Mouse (Mus musculus) T-helper 17 cell (primary cell): ENCODE measurements at regions not wholly inside any gene's neighbourhood (a gene's known extent, or its start where the extent isn't known, plus 50 kb on each side); places are given as distances from the start of the nearest gene placed in this dataset.

Experiments
- in situ Hi-C, 2 experiments: fragments of 300-600 bp; cut with MboI, MseI; formaldehyde crosslinking; loops; 1 replicate in 1 of 2; 2 replicates in 1 of 2; pipeline ENCODE4 v1.15.1; 2025; ENCODE audit warnings: high pct_unique_total_duplicates in 2 of 2

- in situ Hi-C loops = no loop called here
These were observed 84.8 kb upstream of the Calm2 start for GRCm38 (mm10) chr17:87531411-87532157.

GRCm38 (mm10) chr17:87532158-87532545 lies 85.4 kb upstream of the Calm2 start:
- in situ Hi-C loops = no loop called here

GRCm38 (mm10) chr17:87532762-87533161 lies 86.0 kb upstream of the Calm2 start:
- in situ Hi-C loops = no loop called here

GRCm38 (mm10) chr17:87549568-87549967 lies 86.2 kb upstream of the Epcam start:
- in situ Hi-C loops = no loop called here

- in situ Hi-C loops = no loop called here
These were observed 85.1 kb upstream of the Epcam start for GRCm38 (mm10) chr17:87550518-87551164.

GRCm38 (mm10) chr17:87554561-87554960 lies 81.2 kb upstream of the Epcam start:
- in situ Hi-C loops = no loop called here

GRCm38 (mm10) chr17:87558419-87558818 lies 77.4 kb upstream of the Epcam start:
- in situ Hi-C loops = no loop called here

- in situ Hi-C loops = no loop called here
These were observed 76.1 kb upstream of the Epcam start for GRCm38 (mm10) chr17:87559641-87560040.

- in situ Hi-C loops = no loop called here
These were observed 74.9 kb upstream of the Epcam start for GRCm38 (mm10) chr17:87560923-87561322.

GRCm38 (mm10) chr17:87563375-87563774 lies 72.4 kb upstream of the Epcam start:
- in situ Hi-C loops = no loop called here

- in situ Hi-C loops = loop anchor here in 1 of 2 experiments (5.0 kb wide), 1 partner anchor 243 kb away; no protein-coding TSS in a partner anchor
These were observed 70.1 kb upstream of the Epcam start for GRCm38 (mm10) chr17:87565631-87566030.

- in situ Hi-C loops = loop anchor here in 1 of 2 experiments (5.0 kb wide), 1 partner anchor 244 kb away; no protein-coding TSS in a partner anchor
These were observed 69.5 kb upstream of the Epcam start for GRCm38 (mm10) chr17:87566296-87566695.

GRCm38 (mm10) chr17:87566996-87567395 lies 68.8 kb upstream of the Epcam start:
- in situ Hi-C loops = loop anchor here in 1 of 2 experiments (5.0 kb wide), 1 partner anchor 245 kb away; no protein-coding TSS in a partner anchor

- in situ Hi-C loops = loop anchor here in 1 of 2 experiments (5.0 kb wide), 1 partner anchor 245 kb away; no protein-coding TSS in a partner anchor
These were observed 68.3 kb upstream of the Epcam start for GRCm38 (mm10) chr17:87567475-87567874.

GRCm38 (mm10) chr17:87569981-87570380 lies 65.8 kb upstream of the Epcam start:
- in situ Hi-C loops = loop anchor here (5.0 to 10.0 kb wide), 3 partner anchors 105 to 523 kb away; no protein-coding TSS in a partner anchor

- in situ Hi-C loops = loop anchor here in 1 of 2 experiments (5.0 to 10.0 kb wide), 3 partner anchors 106 to 524 kb away; no protein-coding TSS in a partner anchor
These were observed 65.0 kb upstream of the Epcam start for GRCm38 (mm10) chr17:87570676-87571344.

- in situ Hi-C loops = loop anchor here in 1 of 2 experiments (5.0 to 10.0 kb wide), 3 partner anchors 107 to 524 kb away; no protein-coding TSS in a partner anchor
These were observed 64.3 kb upstream of the Epcam start for GRCm38 (mm10) chr17:87571345-87571932.

GRCm38 (mm10) chr17:87583575-87583974 lies 52.2 kb upstream of the Epcam start:
- in situ Hi-C loops = loop anchor here in 1 of 2 experiments (5.0 kb wide), 1 partner anchor 96 kb away; no protein-coding TSS in a partner anchor

- in situ Hi-C loops = no loop called here
These were observed 50.4 kb upstream of the Epcam start for GRCm38 (mm10) chr17:87585355-87585754.
